15 mouse cellular contexts compared by ENCODE assay signal in genomic region chr6:129260034-129260433, GRCm38 (mm10). TPM values are rescaled to one million over a fixed set of nuclear protein-coding genes. Genes with fewer than 3 reads are reported as not detected.
DNase-seq lines count a peak whose midpoint lies in the region; ATAC-seq and TF ChIP-seq lines count a peak whose summit lies in the region.
"Had no signal": no experiment of that assay in that cellular context is flagged by ENCODE, and none has a peak within 500 bp of the region (broad histone marks: within the 10 kb centered on the region; RNA-seq: fewer than 3 reads in every experiment).

No protein-coding gene starts in this region.

- no peaks in the 10 kb centered on the region for H3K36me3 ChIP-seq in forebrain, embryonic 14.5 days (ENCODE audit: control insufficient read depth, insufficient read depth, low read length)
- H3K36me3 ChIP-seq in forebrain, embryonic 13.5 days (ENCODE audit: poor library complexity, severe bottlenecking), result no peaks in the 10 kb centered on the region
- no peaks in the 10 kb centered on the region for H3K36me3 ChIP-seq in liver, embryonic 14.5 days (replicated peaks; ENCODE audit: control insufficient read depth, insufficient read depth, low read depth)
- no peaks in the 10 kb centered on the region for H3K36me3 ChIP-seq in liver, embryonic 12.5 days
- no peaks in the 10 kb centered on the region for H3K36me3 ChIP-seq in hindbrain, embryonic 11.5 days (ENCODE audit: control insufficient read depth, insufficient read depth, low read length)
- H3K36me3 ChIP-seq: embryonic facial prominence, embryonic 15.5 days; hindbrain, embryonic 15.5 days; limb, embryonic 15.5 days had no signal

- no peaks in the 10 kb centered on the region for H3K9me3 ChIP-seq in forebrain, embryonic 14.5 days (replicated peaks; ENCODE audit: control insufficient read depth, low read length)
- H3K9me3 ChIP-seq in forebrain, embryonic 13.5 days (replicated peaks), result no peaks in the 10 kb centered on the region
- no peaks in the 10 kb centered on the region for H3K9me3 ChIP-seq in liver, embryonic 14.5 days (ENCODE audit: control insufficient read depth, low read length)
- no peaks in the 10 kb centered on the region for H3K9me3 ChIP-seq in liver, embryonic 12.5 days (replicated peaks)
- no peaks in the 10 kb centered on the region for H3K9me3 ChIP-seq in hindbrain, embryonic 11.5 days (ENCODE audit: control insufficient read depth, low read length)
- H3K9me3 ChIP-seq: embryonic facial prominence, embryonic 15.5 days; hindbrain, embryonic 15.5 days; limb, embryonic 15.5 days had no signal

- no peaks in the 10 kb centered on the region for H3K27me3 ChIP-seq in forebrain, embryonic 14.5 days (replicated peaks; ENCODE audit: control insufficient read depth, insufficient read depth, low read length)
- H3K27me3 ChIP-seq in forebrain, embryonic 13.5 days, result no peaks in the 10 kb centered on the region
- H3K27me3 ChIP-seq in liver, embryonic 14.5 days (ENCODE audit: control insufficient read depth, insufficient read depth, low read length), result no peaks in the 10 kb centered on the region
- H3K27me3 ChIP-seq in liver, embryonic 12.5 days (replicated peaks), result no peaks in the 10 kb centered on the region
- H3K27me3 ChIP-seq in hindbrain, embryonic 11.5 days (ENCODE audit: control insufficient read depth, insufficient read depth, low read length), result no peaks in the 10 kb centered on the region
- H3K27me3 ChIP-seq: embryonic facial prominence, embryonic 15.5 days; hindbrain, embryonic 15.5 days; limb, embryonic 15.5 days had no signal

- no peak overlapping the region for H3K9ac ChIP-seq in forebrain, embryonic 14.5 days (ENCODE audit: low read length)
- H3K9ac ChIP-seq in forebrain, embryonic 13.5 days, result no peak overlapping the region
- no peak overlapping the region for H3K9ac ChIP-seq in liver, embryonic 14.5 days (replicated peaks)
- no peak overlapping the region for H3K9ac ChIP-seq in liver, embryonic 12.5 days
- no peak overlapping the region for H3K9ac ChIP-seq in hindbrain, embryonic 11.5 days (ENCODE audit: low read depth, low read length)
- H3K9ac ChIP-seq: embryonic facial prominence, embryonic 15.5 days; hindbrain, embryonic 15.5 days; limb, embryonic 15.5 days had no signal

- peak; percentile 16 for DNase-seq in forebrain, embryonic 14.5 days (ENCODE audit: low spot score)
- no peak for DNase-seq in liver, embryonic 14.5 days (ENCODE audit: low read depth in 3 of 3, low spot score in 3 of 3)
- peak; percentile 36 for DNase-seq in ZHBTc4 (ENCODE audit: low read depth, low spot score)
- DNase-seq in hindbrain, embryonic 11.5 days (ENCODE audit: low spot score), result no peak
- no peak for DNase-seq in layer of hippocampus, postnatal 14 days (ENCODE audit: low spot score in 2 of 2)
- DNase-seq: cerebellum, postnatal 25 days had no signal

- ATAC-seq in forebrain, embryonic 14.5 days, result no peak
- ATAC-seq in forebrain, embryonic 13.5 days, result no peak
- ATAC-seq in liver, embryonic 14.5 days (ENCODE audit: insufficient read depth), result no peak
- ATAC-seq in liver, embryonic 12.5 days, result no peak
- ATAC-seq in neutrophil, adult 5-6 weeks (ENCODE audit: extremely low read depth, insufficient number of reproducible peaks, low FRiP score, poor library complexity, severe bottlenecking), result peak; percentile 71
- ATAC-seq in hindbrain, embryonic 11.5 days (ENCODE audit: low FRiP score), result no peak

- H3K4me3 ChIP-seq in forebrain, embryonic 14.5 days (ENCODE audit: low read depth, low read length), result no peak overlapping the region
- no peak overlapping the region for H3K4me3 ChIP-seq in forebrain, embryonic 13.5 days
- no peak overlapping the region for H3K4me3 ChIP-seq in liver, embryonic 14.5 days (ENCODE audit: insufficient read depth in 1 of 2, low read depth in 2 of 2, low read length in 2 of 2)
- no peak overlapping the region for H3K4me3 ChIP-seq in liver, embryonic 12.5 days
- no peak overlapping the region for H3K4me3 ChIP-seq in hindbrain, embryonic 11.5 days (ENCODE audit: low read depth, low read length)
- H3K4me3 ChIP-seq: embryonic facial prominence, embryonic 15.5 days; hindbrain, embryonic 15.5 days; limb, embryonic 15.5 days had no signal

- no peaks in the 10 kb centered on the region for H3K4me1 ChIP-seq in forebrain, embryonic 14.5 days (ENCODE audit: control insufficient read depth, insufficient read depth, low read length)
- no peaks in the 10 kb centered on the region for H3K4me1 ChIP-seq in forebrain, embryonic 13.5 days
- peaks cover 0 to 7% of the 10 kb centered on the region in 2 experiments; a peak in 3 of 4 replicates for H3K4me1 ChIP-seq in liver, embryonic 14.5 days (replicated peaks; ENCODE audit: control insufficient read depth in 2 of 2, insufficient read depth in 2 of 2, low read length in 1 of 2)
- peaks cover 9% of the 10 kb centered on the region for H3K4me1 ChIP-seq in liver, embryonic 12.5 days
- no peaks in the 10 kb centered on the region for H3K4me1 ChIP-seq in hindbrain, embryonic 11.5 days (replicated peaks; ENCODE audit: control insufficient read depth, insufficient read depth, low read length)
- H3K4me1 ChIP-seq: embryonic facial prominence, embryonic 15.5 days; hindbrain, embryonic 15.5 days; limb, embryonic 15.5 days had no signal

- peak; percentile 52; the same call in 1 of the 2 replicates for TF ChIP-seq CTCF in liver, embryonic 14.5 days (IDR thresholded peaks at IDR 0.05; ENCODE audit: low read depth)

- no peak for TF ChIP-seq EP300 in liver, embryonic 14.5 days (IDR thresholded peaks at IDR 0.05; ENCODE audit: low read depth)

- H3K27ac ChIP-seq in forebrain, embryonic 14.5 days (ENCODE audit: low read depth, low read length), result no peak overlapping the region
- H3K27ac ChIP-seq in forebrain, embryonic 13.5 days, result no peak overlapping the region
- no peak overlapping the region for H3K27ac ChIP-seq in liver, embryonic 14.5 days
- no peak overlapping the region for H3K27ac ChIP-seq in liver, embryonic 12.5 days
- H3K27ac ChIP-seq in hindbrain, embryonic 11.5 days (ENCODE audit: low read depth, low read length), result no peak overlapping the region
- H3K27ac ChIP-seq: embryonic facial prominence, embryonic 15.5 days; hindbrain, embryonic 15.5 days; limb, embryonic 15.5 days had no signal

- no peak overlapping the region for H3K4me2 ChIP-seq in forebrain, embryonic 14.5 days (ENCODE audit: low read length)
- no peak overlapping the region for H3K4me2 ChIP-seq in forebrain, embryonic 13.5 days
- no peak overlapping the region for H3K4me2 ChIP-seq in liver, embryonic 14.5 days (ENCODE audit: low read depth)
- H3K4me2 ChIP-seq in liver, embryonic 12.5 days, result no peak overlapping the region
- no peak overlapping the region for H3K4me2 ChIP-seq in hindbrain, embryonic 11.5 days (replicated peaks; ENCODE audit: low read depth, low read length)
- H3K4me2 ChIP-seq: embryonic facial prominence, embryonic 15.5 days; hindbrain, embryonic 15.5 days; limb, embryonic 15.5 days; midbrain, embryonic 11.5 days had no signal

RNA-seq across cellular contexts. Expression of gene Cd69, which starts 15.2 kb away (rescaled TPM):
- not detected in 2 replicates for polyA plus RNA-seq in forebrain, embryonic 14.5 days (2014; fragmentation: Nextera tagmentation; extraction: Ambion mirVana)
- polyA plus RNA-seq in forebrain, embryonic 13.5 days (2015; fragmentation: Nextera tagmentation; extraction: Ambion mirVana), result not detected in 2 replicates
- polyA plus RNA-seq in liver, embryonic 14.5 days (2012; rRNA removed), result 0.44 and 0.98 TPM in 2 replicates
- 0.97 and 1.1 TPM in 2 replicates for polyA plus RNA-seq in liver, embryonic 14.5 days (2014; fragmentation: Nextera tagmentation; extraction: Ambion mirVana)
- polyA plus RNA-seq in liver, embryonic 12.5 days (2016; fragmentation: Nextera tagmentation; extraction: Ambion mirVana), result 1.3 TPM in 2 replicates
- 295 and 306 TPM in 2 replicates for total RNA-seq in neutrophil, adult 5-6 weeks (2017)
- 0.09 TPM in 1 of 2 replicates, not detected in the other for polyA plus RNA-seq in hindbrain, embryonic 11.5 days (2014; fragmentation: Nextera tagmentation; extraction: Ambion mirVana)
- total RNA-seq in layer of hippocampus, postnatal 14 days (2021), result not detected
- total RNA-seq: layer of hippocampus, adult 18-20 months had no signal
- polyA plus RNA-seq: hindbrain, embryonic 15.5 days; midbrain, embryonic 11.5 days; neural tube, embryonic 14.5 days had no signal

Comparison
In these comparisons a context has a peak if more than half of its experiments do, and no peak if none do; other contexts are left out.
1. DNase-seq: peak in forebrain, embryonic 14.5 days (single experiment) and ZHBTc4 (single experiment); none in liver, embryonic 14.5 days (0 of 3), hindbrain, embryonic 11.5 days (single experiment) and layer of hippocampus, postnatal 14 days (0 of 2).